Mouse (Mus musculus) kidney, postnatal 25 days (tissue): Measurements from ENCODE around the gene Mmp17.
A peak's percentile ranks its signal among the peaks of the same experiment; 100 is the strongest.

Source experiments
- DNase-seq, 2 experiments: peaks; one replicate each; pipeline ENCODE4 v3.0.0; 2021; ENCODE audit warnings: mixed read lengths in 2 of 2

Gene Mmp17

GRCm38 (mm10) chr5:129583761-129584582 is at the start of gene Mmp17:
TSS of gene Mmp17 (plus strand) at chr5:129584169.
- DNase-seq = peak; percentile 91 to 92

GRCm38 (mm10) chr5:129534500-129534899 is 49.5 kb upstream of the Mmp17 start:
- DNase-seq = peak; percentile 13 to 65

GRCm38 (mm10) chr5:129535021-129535420 is 48.9 kb upstream of the Mmp17 start:
- DNase-seq = peak in 1 of 2 experiments; percentile 27

DNA sequence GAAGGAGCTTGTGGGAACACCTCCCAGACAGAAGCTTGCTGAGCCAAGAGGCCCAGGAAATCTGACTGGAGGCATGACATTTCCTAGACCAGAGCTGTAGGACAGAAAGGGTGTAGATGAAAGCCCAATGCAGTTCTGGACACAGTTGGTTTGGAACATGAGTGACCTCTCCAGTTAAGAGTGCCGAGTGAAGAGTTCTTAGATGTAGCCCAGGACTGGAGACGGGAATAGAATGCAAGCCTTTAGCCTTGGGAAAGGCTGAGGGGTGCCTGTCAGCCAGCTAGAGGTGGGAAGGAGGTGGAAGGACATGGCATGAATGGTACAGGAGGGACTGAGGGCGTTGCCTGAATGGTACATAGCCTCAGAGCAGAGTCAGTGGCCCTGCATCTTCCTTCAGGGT is 48.5 kb upstream of the Mmp17 start:
- peak in 1 of 2 experiments; percentile 28 for DNase-seq

- no peak for DNase-seq
These were observed 45.1 kb upstream of the Mmp17 start for GRCm38 (mm10) chr5:129538826-129539225.

- DNase-seq = no peak
These were observed 41.7 kb upstream of the Mmp17 start for GRCm38 (mm10) chr5:129542236-129542635.

GRCm38 (mm10) chr5:129545787-129546186 is 38.2 kb upstream of the Mmp17 start:
- DNase-seq = peak in 1 of 2 experiments; percentile 34

GRCm38 (mm10) chr5:129549716-129550115 is 34.3 kb upstream of the Mmp17 start:
- peak; percentile 56 to 78 for DNase-seq

- peak in 1 of 2 experiments; percentile 49 for DNase-seq
These were observed 33.2 kb upstream of the Mmp17 start for GRCm38 (mm10) chr5:129550790-129551189.

- peak; percentile 36 to 63 for DNase-seq
These were observed 32.0 kb upstream of the Mmp17 start for GRCm38 (mm10) chr5:129551991-129552390.

DNA sequence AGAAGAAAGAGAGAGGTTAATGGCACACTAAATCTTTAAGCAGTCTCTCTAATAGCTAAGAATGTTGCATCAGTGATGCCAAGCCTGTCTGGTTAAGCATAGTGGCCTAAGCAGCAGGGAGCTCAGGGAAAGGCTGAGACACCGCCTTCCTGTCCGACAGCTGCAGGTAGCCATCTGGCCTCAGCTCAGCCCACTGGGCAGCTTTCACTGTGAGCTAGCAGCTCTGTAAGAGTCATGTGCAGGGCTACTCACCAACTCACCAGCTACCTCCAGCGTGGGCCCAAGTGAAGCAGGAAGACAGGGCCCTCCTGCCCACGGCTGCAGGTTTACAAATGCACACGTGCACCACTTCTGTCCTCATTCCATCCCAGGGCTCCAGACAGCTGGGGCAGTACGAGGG is 30.3 kb upstream of the Mmp17 start:
- peak in 1 of 2 experiments; percentile 22 for DNase-seq

GRCm38 (mm10) chr5:129558591-129558990 is 25.4 kb upstream of the Mmp17 start:
- no peak for DNase-seq

- no peak for DNase-seq
These were observed 24.7 kb upstream of the Mmp17 start for GRCm38 (mm10) chr5:129559283-129559682.

GRCm38 (mm10) chr5:129562342-129562741 is 21.6 kb upstream of the Mmp17 start:
- no peak for DNase-seq

DNA sequence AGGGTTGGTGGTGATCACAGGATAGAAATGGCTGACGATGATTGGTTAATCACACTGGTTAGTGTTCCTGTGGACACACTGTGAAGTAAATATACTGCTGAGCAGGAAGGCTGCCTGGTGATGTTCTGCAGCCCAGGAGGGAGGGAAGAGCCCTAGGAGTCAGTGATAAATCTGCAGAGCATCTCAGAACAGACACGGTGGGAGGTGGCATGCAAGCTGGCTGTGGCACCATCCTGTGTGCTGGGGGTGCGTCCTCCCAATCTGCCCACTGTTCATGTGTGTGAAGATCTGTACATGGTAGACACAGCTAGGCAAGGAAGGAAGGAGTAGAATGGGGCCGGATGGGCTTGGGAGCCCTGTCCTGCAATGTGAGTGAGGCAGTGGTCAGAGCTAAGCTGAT is 15.4 kb upstream of the Mmp17 start:
- DNase-seq = no peak

- DNase-seq = peak; percentile 78 to 85
These were observed 5.8 kb upstream of the Mmp17 start for GRCm38 (mm10) chr5:129578201-129578600.

DNA sequence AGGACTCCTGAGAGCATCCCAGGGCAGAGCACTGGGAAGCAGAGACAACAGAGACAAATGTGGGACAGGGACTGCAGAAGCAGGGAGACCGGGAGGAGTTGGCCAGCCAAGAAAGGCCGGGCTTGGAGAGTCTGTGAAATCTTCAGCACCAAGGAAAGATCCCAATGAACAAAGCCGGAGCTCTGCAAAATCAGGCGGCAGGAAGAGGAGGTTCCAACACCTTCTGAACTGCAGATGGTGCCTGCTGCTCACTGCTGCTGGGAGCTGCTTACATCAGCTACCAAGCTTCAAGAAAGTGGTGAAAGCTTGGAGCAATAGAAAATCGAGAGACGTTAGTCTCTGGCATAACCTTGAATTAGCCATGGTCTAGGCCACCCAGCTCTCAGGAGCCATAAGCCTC is 3.9 kb upstream of the Mmp17 start:
- DNase-seq = no peak

DNA sequence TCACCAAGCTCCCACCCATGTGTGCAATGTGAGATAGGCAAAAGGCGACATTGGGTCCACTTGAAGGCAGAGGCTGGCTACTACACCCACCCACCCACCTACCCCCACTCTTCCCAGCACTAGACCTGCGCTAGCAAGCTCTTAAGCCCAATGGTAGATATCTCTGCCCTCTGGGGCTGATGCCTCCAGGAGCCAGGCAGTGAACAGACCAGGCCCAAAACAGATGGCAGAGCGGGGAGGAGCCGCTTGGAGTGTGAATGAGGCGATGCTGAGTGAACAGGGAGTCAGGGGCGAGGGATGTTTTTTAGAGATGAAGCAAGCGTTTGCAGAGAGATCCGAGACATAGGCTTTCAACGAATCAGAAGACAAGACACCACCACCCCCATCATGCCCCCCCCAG is 3.4 kb upstream of the Mmp17 start:
- DNase-seq = no peak

GRCm38 (mm10) chr5:129581015-129581414 is 3.0 kb upstream of the Mmp17 start:
- DNase-seq = no peak

DNA sequence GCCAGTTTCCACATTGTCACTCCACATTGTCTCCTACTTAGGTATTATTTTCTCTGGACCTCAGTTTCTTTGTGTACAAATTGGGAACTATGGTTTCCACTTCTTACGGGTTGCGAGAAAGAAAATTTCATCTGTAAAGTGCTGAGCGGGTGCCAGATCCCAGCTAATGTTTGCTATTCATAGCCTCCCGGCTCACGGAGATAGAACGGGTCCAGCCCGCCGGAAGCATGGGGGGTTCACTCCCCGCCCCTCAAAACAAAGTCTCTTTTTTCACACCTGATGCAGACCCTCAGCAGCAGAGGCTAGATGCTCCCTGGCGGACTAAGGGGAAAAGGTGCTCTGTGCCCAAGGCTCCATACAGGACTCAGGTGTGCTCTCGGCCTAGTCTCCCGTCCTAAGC is 638 bp upstream of the Mmp17 start:
- DNase-seq = no peak

DNA sequence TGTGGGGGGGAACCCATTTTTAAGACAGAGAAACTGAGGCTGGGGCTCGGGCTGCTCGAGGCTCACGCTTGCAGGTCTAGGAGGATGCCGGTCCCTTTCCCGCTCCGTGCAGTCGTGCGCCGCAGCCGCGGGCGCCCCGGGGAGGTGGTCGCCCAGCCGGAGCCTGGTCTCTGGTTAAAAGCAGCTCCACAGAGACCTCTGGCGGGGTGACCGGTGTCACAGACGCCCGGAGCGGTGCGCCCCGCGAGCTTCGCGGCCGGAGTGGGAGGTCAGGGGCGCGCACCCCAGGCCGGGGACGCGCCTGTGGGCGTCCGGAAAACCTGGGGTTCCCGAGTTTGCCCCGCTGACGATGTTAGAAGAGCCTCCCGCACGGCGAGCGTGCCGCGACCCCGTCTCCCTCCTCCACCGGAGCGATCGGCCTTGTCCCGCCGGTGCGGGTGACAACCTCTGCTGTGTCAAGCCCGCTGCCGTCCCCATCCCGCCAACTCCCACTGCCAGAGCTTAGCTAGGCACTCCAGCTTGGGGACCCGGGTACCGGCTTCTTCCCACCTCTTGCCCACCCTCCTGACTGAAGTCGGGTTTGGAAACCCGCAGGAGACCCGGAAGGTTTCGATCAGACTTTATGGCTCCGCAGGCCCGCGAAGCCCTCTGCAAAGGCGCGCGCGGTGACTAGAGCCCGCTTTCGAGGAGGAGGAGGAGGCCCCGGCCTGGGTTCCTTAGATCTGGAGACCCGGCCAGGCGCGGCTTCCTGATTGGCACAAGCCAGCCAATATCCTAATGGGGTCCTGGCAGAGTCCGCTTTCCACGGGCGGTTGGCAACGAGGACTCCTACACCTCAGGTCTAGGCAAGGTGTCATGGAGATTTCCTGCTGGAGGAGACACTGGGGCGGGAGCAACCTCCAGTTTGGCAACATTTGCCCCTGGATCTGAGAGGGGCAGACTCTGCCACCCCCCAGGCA is 893 bp downstream of the Mmp17 start:
- peak in 1 of 2 experiments; percentile 21 for DNase-seq

DNA sequence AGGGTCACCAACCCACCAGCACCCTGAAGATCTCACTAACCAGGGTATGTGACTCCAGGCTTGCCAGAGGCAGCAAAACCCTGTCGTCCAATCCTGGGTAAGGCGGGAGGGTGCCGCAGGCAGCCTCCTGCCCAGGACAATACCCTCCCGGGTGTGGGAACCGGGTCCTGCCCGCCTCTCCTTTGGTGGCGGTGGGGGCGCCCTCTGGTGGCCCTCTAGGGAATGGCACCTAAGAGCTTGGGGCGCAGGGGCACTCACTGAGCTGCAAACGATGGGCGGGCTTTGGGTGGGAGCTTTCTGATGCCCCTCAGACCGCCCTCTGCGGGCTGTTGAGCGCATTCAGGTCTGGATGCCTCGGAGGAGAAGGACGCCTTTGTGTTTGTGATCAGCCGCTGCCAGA is 2.0 kb downstream of the Mmp17 start:
- peak; percentile 82 to 84 for DNase-seq

- DNase-seq = no peak
These were observed 2.5 kb downstream of the Mmp17 start for GRCm38 (mm10) chr5:129586471-129586870.

DNA sequence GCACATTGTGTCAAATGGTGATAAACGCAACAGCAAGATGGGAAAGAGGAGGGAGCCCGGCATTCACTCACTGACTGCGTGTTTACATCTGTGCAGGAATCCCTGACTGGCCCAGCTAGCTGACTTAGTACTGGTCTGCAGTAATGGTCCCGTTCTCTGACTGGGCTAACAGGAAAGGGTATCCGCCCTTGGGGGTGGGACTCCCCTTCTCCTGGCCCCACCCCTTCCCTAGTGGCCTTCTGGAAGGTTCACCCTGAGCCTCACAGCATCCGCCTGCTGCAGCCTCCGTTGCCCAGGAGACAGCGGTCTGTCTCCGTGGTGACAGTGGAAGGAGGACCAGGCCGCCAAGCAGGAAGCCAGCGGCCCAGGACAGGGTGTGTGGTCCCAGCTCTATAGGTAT is 6.9 kb downstream of the Mmp17 start:
- DNase-seq = no peak
